Mouse (Mus musculus) left cerebral cortex, adult 9 months (tissue): ENCODE results near the gene Prnd.

Experiments
- DNase-seq, 2 experiments: peaks; one replicate each; pipeline ENCODE4 v3.0.0; 2022; ENCODE audit warnings: low spot score in 2 of 2

Gene Prnd

DNA sequence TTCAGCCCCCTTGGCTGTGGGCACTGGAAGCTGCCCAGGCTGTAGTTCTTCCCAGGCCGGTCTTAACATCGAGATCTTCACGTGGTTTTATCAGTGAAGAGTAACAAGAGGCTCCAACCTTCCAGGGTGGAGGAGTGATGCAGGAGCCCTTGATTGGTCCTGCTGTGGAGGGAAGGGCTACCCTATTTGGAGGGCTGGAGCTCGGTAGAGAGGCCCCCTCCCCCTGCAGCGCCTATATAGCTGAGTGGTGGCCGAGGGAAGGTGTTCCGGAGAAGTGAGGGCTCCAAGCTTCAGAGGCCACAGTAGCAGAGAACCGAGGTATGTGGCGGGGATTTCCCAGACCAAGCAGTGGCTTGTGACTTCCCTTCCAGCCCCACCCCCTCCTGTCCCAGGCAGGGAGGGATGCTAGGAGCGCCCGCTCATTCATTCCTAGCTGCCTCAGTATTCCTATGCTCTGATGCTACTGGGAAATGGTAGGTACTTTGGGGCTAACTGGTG is at the start of gene Prnd:
Gene Prnd (plus strand): TSS at position 264 of the 498 bp plus-strand sequence.
- no peak for DNase-seq

DNA sequence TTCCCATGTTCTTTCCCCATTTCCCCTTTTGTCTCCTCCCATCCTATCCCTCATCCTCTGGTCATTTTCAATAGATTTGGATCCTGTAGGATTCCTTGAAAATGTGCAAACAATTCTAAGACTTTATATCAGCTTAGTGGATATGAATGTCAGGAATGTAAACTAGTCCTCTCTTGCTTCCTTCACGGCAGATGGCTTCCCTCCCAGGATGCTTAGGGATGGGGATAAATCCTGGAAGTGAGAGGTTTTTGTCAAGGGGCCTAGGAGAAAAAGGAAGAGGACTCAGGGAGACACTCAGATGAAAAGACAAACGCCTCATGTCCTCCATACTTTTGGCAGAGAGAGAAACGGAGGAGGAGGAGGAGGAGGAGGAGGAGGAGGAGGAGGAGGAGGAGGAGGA is 48.2 kb upstream of the Prnd start:
- DNase-seq, result no peak

DNA sequence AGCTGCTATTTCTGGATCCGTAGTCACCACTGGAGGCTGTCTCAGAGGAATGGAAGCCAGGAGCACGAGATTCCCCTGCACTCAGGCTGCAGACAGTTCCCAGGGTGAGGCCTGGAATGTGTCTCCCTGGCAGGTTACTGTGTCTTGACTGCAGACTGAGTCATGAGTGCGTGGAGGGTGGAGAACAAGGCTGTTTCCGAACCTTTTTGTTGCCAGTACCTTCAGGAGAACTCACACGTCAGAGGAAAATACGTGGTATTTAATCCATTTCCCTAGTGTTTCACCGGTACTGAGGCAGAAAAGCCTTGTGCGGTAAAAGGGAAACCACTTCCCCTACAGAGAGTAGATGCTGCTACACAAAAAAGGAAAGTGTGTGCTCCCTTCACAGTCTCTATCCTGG is 47.8 kb upstream of the Prnd start:
- no peak for DNase-seq

DNA sequence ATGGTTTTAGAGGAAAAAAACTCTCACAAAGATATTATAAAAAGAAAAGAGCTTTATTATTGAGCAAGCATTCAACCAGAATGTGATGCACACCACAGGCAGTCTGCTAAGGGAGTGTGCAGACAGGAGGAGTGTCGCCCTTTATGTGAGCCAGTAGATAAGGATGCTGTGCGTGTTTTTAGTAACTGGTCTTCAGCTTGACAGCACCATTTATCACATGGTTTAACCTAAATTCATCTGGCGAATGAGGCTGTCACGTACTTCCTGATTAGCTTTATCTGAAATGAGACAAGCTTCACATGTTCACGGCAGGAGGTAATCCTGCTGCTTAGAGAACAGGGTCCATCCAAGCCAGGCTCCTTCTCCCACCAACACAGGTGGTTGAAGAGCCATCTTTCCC is 45.6 kb upstream of the Prnd start:
- DNase-seq, result no peak

DNA sequence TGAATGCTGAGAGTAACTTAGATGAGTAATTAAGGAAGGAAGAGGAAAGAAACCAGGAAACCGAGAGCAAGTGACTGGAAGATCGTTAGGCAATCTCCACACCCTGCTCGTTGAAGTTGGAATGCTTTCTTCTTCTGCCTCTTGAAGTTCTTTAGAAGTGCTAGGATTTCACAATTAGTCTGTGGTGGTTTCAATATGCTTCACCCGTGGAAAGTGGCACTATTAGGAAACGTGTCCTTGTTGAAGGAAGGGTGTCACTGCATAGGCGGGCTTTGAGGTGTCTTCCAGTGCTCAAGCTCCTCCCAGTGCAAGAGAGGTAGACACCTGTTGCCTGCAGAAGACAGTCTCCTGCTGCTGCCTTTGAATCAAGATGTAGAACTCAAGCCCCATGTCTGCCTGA is 44.9 kb upstream of the Prnd start:
- DNase-seq, result no peak

DNA sequence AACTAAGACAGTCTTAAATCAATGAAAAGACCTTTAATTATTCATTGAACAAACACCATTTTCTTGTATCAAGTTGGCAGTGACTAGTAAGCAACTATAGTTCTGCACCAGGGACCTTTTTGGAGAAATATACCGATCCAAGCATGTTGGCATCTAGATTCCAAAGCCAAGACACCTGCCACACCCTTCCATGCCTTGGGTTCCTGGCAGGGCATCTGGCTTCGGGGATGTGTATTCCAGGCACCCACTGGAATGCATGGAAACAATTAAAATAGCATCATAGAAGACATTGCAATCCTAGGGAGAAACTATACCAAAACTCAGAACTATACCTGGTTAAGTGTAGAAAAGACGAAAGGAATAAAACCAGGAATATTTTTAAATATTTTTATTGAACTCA is 44.4 kb upstream of the Prnd start:
- no peak for DNase-seq

DNA sequence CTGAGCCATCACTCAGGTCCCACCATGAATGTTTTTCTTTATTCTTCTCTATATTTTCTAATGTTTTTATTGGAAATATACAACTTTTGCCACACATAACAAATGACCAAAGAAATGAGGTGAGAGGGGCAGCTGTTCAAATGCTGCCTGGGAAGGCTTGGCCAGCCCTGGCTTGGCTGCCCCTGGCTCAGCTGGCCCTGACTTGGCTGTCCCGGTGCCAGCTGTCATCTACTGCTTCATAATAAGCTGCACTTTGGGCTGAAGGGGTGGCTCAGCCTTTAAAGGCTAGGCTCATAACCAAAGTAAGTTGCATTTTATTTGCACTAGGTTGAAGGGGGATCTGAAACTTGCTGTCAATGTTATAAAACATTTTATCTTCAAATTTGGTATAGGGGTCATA is 43.8 kb upstream of the Prnd start:
- no peak for DNase-seq

DNA sequence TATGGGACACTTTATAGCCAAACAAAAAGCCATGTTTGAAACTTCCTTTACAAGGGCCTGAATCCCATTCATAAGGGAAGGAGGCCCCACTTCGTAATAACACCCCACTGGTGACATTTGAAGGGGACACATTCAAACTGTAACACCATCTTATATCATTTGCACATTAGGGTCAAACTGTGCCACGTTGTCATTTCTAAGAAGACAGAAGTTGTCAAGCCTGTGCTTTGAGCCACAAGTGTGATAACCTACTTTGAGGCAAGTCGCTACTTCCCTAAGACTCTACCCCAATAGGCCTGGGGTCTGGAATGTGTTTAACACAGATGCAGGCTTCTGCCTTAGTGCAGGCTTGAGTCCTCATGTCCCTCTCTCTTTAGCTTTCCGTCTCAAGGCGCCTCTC is 43.4 kb upstream of the Prnd start:
- DNase-seq, result no peak

DNA sequence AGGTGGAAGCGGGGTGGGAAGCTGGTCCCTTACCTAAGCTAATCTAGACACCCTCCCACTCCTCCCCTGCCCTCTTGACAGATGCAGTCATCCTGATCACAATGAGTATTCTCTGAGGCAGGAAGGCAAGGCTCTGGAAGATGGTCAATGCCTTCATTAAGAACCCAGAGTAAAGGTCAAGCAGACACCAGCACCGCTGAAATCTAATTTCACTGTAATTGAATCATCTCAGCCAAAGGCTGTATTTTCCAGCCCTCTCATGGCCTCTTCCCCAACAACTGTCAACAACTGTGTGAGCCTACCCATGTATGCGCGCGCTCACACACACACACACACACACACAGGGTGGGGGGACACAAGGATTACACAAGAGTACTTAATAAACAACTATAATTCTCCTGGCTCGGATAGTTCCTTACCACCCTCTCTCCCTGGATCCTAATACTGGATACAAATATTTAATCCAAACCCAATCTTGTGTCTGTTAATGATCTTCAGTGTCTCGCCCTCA is 42.3 kb upstream of the Prnd start:
- DNase-seq, result no peak

DNA sequence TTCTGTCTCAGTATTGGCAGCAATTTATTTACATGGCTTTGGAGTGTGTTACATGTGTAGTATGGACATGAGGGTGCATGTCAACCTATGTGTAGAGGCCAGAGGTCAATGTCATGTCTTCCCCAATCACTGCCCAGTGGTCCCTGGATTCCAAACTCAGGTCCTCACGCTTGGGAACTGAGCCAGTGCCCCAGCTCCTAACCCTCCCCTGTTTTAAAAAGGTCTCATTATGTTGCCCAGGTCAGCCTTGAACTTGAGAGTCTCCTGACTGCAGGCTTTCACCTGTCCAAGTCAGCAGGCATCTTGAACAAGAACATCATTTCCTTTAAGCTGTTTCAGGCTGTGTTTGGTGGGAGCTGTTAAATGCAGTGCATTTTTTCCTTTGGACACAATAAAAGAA is 41.8 kb upstream of the Prnd start:
- no peak for DNase-seq

DNA sequence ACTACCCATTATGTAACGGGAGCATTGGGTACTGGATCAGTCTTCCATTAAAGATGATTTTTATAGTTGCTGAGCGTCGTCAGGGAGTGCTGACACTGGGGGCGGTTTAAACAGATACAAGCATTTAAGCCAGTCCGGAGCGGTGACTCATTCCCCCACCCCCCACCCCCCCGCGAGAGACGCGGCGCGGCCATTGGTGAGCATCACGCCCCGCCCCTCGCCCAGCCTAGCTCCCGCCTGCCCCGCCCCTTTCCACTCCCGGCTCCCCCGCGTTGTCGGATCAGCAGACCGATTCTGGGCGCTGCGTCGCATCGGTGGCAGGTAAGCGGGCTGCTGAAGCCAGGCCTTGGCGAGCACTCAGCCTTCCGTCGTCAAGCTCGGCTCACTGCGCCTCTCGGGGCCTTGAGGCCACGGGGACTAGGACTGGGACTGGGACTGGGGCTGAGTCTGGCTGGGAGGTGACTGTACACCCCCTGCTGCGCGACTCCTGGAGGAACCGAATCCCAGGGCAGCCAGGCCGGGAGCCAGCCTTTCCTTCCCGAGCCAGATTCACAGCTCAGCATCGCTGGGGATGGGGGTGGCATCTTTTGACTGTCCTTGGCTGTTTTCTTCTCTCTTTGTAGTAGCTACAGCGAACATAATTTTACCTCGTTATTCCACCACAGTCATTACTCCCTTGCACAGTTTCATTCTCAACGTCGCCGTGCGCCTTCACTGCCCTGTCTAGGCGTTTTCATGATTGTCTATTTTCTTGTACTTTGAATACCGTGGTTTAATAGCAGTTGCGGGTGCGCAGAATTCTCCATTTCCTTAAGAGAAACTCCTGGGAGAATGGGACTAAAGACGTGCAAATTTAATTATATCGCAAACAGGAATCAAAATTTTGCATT is 40.7 kb upstream of the Prnd start, which contains the start of the genes Prnp and Prn:
Gene Prnp (plus strand): TSS at position 246 of the 890 bp plus-strand sequence.
Gene Prn (plus strand): TSS at position 275 of the 890 bp plus-strand sequence.
- DNase-seq, result peak; percentile 70 to 87

DNA sequence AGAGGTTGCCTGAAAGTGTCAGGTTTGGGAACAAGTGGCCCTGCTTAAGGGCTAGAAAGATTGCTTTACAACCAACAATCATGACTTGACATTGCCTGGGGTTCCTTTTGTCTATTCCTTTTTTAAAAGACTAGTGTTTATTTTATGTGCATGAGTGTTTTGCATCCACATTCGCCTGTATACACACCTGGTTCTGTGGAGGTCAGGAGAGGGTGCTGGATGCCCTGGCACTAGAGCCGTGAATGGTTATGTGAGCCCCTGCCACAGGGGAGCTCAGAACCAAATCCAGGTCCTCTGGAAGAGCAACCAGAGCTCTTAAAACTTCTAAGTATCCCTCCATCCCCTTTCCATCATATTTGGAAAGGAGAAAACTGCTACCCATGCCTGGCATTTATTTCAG is 39.8 kb upstream of the Prnd start:
- no peak for DNase-seq

DNA sequence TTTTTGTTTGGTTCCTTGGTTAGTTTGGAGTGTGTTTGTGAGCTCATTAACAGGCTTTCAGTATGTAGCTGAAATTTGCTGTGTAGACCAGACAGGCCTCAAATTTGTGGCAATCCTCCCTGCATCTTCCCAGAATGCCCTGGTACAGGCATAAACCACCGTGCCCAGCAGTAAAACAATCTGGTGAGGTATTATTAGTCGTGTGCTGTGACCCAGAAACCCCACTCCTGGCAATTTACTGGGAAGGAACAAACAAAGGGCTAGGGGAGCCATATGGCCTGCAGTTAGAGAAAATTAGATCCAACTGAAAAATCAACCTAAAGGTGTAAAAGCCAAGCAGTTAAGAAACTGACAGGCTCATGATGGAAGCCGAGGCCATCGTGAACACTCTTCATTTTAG is 39.3 kb upstream of the Prnd start:
- DNase-seq, result no peak

DNA sequence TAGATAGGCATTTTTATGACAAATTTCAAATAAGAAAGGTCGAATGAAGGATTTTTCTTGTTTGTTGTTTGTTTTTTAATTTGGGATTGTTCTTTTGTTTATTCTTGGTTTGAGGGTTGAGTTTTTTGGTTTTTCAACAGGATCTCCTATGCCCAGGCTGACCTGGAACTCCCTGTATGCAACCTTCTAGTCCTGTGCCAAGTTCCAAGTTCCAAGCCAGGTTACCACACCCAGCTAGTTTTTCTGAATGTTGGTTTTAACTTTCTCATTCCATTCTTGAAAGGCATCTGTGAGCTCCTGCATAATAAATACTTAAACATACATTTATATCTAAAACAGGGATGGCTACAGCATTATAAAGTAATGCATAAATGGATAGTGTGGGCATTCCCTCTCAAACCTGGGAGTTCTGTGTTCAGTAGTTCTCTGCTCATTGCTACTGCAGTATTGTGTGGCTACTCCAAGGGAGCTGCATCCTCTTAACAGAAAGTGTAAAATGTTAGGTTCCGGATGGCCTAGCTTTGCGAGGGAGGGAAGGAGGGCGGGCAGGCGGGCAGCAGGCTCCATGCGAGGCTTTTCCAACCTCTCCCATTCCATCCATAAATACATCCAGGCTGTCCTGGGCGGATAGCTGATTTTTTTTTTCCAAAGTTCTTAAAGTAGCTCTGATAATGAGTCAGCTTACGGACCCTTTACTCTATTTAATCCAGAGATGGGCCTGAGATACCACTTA is 38.0 kb upstream of the Prnd start:
- DNase-seq, result no peak

DNA sequence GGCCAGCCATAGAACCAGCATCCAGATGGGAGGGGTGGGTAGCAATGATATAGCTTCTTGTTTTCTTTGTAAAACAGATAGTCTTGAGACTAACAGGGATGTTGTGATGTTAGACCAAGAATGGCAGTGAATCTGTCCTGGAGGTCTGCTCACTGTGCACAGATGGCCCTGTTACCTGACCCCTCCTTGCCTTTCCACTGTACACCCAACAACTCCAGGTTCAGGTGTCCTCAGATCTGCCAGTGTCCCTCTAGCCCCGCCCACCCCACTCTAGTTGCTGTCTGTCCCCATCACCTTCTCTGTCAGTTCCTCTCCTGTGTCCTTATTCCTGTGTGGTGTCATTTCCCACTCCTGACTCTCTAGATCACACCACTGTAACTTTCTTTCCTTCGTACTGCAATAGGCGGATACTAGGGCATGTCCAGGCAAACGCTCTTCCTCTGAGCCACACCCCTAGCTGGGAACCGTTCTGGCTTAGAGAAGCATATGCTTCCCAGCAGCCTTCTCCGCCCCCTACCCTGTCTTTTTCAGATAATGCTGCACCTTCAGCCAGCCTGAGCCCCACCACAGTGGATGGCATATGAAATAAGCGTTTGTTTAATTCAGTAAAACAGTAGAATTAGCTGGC is 18.3 kb upstream of the Prnd start:
- DNase-seq, result no peak

DNA sequence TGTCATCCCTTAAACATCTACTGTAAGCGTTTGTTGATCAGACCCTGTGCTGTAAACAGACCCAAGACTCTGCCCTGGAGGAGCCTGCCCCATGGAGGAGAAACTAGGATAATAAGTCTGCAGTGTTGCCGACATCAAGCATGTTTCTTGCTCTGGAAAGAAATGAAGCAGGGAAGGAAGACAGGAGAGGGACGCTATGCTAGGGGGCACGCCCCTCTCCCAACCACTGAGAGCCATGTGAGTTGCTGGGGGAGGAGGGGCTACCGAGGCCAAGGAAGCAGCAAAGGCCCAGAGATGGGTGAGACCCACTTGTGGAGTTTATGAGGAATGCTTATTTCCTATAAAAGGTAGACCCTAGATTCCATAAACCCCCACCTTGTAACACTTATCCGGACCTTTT is 17.6 kb upstream of the Prnd start:
- DNase-seq, result no peak

DNA sequence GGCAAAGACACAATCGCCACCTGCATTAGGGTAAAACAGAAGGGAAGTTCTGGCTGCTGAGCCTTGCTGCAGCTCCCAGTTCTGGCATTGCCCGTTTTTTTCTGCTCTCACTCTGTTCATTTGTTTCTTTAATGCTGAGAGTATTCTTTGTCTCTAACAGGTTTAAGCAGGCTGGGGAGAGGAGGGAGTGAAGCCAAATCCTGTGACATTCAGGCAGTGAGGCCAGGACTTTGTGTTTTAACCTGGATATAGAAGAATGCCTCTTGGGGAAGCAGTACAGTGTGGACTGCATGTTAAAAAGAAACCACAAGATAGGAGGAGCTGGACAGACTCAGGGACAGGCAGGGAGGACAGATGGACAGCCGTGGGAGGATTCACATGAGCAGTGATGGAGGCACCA is 17.1 kb upstream of the Prnd start:
- DNase-seq, result peak in 1 of 2 experiments; percentile 32

DNA sequence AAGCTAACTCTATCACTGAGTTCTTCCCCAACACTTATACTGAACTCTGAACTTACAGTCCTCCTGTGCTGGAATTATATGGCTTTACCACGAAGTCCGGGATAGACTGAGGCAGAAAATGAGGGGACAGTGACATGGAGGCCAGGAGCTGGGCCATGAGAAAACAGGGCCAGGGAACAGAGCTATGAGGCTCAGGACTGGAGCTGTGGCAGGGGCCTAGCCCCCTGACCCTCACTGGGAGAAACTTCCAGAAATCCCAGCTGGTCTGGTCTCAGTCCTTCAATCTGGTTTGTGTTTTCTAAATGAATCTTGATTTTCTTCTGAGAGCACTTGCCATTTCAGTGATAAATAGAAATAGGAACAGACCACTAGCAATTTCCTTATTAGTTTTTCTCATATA is 16.4 kb upstream of the Prnd start:
- DNase-seq, result no peak

DNA sequence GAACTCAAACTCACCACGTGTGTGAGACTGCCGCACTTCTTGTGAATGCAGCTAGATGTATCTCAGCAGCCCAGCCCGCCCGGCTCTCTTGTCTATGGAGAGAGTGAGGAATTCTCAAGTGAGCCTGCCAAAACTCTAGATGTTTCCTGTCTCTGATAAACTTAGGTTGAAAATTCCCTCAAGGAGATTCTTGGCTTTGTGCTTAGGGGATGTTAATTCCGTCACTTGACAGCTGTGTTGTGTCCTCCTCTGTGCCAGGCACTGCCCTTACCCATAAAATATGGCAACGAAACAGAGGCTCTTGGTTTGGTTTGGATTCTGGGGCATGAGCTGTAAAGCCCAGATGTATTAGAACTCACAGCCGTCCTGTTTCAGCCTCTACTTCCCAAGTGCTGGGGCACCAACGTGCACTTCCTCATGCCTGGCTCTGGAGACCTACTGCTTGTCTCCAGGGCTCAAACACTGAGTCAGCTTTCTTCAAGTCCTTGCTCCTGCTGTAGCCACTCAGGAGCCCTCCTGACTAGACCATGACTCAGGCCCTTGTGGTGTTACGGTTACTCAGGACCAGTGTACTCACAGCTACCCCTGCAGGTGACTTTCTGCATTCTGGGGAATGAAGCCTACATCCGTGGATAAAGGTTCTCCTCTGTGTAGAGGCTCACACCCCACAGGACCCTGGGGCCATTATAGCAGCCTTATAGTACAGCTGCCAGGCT is 15.1 kb upstream of the Prnd start:
- peak in 1 of 2 experiments; percentile 29 for DNase-seq

DNA sequence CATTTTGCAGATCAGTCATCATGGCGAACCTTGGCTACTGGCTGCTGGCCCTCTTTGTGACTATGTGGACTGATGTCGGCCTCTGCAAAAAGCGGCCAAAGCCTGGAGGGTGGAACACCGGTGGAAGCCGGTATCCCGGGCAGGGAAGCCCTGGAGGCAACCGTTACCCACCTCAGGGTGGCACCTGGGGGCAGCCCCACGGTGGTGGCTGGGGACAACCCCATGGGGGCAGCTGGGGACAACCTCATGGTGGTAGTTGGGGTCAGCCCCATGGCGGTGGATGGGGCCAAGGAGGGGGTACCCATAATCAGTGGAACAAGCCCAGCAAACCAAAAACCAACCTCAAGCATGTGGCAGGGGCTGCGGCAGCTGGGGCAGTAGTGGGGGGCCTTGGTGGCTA is 14.3 kb upstream of the Prnd start:
- no peak for DNase-seq

DNA sequence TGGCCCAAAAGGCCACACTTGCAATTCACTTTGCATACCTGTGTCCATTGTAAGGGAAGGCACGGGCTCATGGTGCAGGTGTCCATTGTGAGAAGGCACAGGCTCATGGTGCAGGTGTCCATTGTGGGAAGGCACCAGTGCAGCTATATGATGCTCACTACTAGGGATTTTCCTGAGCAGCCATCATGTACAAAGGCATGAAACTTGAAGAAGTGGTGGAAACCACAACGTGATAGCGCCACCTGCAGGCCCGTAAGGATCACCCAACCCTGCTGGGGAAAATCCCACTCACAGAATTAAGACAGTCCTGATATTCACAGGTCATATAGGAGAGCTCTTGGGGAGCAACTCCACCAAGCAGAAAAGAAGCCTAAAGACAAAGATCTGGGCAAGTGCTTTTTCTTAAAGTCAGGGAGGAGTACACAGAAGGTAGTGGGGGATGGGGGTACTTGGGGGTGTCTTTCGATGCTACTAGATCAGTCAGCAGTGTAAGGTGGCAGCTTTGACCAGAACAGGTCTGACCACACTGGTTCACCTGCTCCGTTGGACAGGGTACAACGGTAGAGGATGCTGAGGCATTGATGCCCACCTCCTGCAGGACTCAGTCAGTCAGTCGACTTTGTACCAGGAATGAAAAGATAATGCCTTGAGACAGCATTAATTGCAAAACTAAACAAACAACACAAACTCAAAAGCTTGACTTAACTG is 11.1 kb upstream of the Prnd start:
- DNase-seq, result peak in 1 of 2 experiments; percentile 76
